Mouse (Mus musculus) adrenal gland, adult 2 months (tissue): ENCODE measurements around the gene Abraxas1. TPM values are rescaled to one million over a fixed set of nuclear protein-coding genes. Genes with fewer than 3 reads are reported as not detected.
A peak's percentile ranks its signal among the peaks of the same experiment; 100 is the strongest.

Experiments used
- DNase-seq: peaks from one replicate; pipeline ENCODE4 v3.0.0; 2021
- polyA plus RNA-seq: library from polyadenylated mRNA; depleted of rRNA; stranded (reverse); fragments of >200 nt; gene quantifications from 2 replicates; pipeline ENCODE4 v1.2.3, GENCODE M21; 2012; rRNA removed
- total RNA-seq, 2 experiments: library from RNA; stranded (reverse); gene quantifications; 2 replicates each; pipeline ENCODE4 v1.2.3; 2021

The Abraxas1 gene
- total and polyA plus RNA-seq, 3 experiments: 2.4 to 14.0 (median 11.6) TPM

DNA sequence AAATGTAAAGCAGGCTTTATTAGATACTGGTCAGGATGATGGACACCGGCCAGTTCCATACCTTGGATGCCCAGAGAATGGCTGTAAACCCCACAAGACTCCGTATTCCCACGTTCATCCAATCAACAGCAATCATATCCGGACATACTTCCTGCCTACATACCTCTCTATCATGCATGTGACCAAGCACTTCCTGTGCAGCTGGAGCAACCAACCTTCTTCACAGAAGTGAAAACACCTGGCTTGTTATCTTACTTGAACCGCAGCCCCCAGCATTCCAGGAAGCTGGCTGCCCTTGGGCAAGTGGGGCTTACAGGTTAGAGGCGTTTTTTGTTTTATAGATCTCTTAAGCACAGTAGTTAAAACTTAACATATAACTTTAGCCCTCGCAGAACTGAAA is 2.1 kb upstream of the Abraxas1 start:
- DNase-seq: no peak

DNA sequence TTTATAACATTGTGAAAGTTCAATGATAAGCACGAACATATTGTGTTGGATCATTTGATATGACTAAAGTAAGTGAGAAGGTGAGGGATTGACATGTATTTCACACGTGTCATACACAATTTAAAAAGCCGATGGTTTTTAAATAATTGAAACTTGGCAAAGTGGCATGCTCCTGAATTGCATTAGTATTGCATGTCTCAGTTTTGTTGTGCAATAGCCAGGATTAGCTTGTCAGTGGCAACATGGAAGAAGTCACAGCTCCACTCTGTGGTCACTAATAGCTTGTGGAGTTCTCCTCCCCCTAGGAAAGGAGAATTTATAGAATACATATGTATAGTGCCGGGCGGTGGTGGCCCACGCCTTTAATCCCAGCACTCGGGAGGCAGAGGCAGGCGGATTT is 610 bp upstream of the Abraxas1 start:
- peak; percentile 22 for DNase-seq

DNA sequence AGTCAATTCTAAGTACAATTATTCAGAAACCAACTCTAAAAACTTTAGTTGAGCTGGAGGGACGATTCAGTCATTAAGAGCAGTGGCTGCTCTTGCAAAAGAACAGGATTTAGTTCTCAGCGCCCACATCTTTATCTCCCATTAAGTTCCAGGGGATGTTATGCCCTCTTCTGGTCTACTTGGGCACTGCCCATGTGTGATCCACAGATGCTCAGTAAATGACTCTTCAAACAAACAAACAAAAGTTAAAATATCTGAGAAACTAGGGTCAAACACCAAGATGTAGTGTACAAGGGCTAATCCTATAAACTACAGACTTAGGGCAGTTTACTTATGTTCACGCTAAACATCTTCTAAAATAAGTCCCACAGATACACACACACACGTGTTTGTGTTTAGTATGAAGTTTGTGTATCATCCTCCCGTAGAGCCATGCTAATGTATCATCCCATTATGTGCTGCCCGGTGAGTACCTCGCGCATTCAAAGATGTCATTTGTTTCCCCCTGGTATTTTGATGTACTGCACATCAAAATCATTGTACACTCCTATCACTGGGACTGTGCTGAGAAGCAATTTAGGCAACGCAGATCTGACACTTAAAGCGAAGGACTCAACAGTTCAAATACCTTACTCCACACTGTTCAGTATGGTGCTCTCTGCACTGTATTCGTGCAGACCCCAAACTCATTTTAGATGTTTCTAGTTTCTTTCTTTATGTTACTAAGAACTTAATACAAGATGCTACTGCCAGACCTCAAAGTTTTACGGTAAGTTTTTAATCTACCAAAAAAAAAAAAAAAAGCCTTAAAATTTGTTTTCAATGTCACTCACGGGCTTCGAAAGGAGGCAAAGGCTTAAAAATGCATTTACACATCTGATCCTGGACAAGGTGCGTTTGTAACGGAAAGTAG is 941 bp downstream of the Abraxas1 start:
- no peak for DNase-seq

DNA sequence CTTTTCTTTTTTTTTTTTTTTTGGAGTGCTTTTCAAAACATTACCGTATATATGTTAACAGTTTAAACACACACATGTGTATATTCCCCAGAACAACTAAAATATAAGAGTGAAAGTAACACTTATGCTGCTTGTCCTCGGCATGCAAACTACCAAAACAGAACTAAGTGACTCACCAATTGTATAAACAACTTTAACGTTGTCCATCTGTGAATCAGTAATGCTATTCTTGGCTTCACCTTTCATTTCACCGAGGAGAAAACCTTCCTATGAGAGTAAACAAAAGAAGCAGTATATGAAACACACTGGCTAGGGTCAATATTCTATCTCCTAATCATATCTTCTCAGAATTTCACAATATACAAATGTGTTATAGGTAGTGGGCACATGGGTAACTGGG is 2.4 kb downstream of the Abraxas1 start:
- DNase-seq: no peak

DNA sequence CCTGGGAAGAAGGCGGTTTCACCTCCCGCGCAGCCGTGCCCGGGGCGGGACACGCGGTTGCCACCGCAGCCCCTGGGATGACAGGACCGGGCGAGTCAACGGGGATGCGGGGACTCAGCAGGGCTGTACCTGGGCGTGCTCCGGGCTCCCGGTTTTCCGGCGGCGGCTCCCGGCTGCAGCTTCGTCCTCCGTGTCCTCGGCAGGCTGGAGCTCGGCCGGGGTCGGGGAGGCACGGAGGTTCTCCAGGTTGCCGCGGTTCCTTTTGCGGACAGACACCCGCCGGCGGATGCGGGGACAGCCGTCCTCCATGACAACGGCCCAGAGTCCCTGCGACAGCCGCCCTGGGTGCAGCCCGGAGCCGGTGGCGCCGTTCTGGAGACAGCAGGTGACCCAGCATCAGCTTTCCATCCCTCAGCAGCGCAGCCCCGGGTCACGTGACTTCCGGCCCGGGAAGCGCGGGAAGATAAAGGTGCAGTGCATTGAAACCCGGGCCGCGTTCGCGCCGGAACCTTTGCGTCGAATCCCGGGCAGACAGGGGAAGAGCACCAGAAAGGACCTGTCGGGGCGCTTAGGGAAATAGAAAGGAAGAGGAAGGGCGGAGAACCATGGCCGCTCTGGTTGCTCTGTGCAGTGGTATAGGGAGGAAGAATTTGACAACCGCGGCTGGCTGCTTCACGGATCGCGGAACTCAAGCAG is 22.5 kb downstream of the Abraxas1 start, which contains the start of the genes Helq and Mrps18c:
TSS of gene Helq (minus strand) at position 434 of the 696 bp plus-strand sequence.
TSS of gene Mrps18c (plus strand) at position 463 of the 696 bp plus-strand sequence.
- peak; percentile 94 for DNase-seq

DNA sequence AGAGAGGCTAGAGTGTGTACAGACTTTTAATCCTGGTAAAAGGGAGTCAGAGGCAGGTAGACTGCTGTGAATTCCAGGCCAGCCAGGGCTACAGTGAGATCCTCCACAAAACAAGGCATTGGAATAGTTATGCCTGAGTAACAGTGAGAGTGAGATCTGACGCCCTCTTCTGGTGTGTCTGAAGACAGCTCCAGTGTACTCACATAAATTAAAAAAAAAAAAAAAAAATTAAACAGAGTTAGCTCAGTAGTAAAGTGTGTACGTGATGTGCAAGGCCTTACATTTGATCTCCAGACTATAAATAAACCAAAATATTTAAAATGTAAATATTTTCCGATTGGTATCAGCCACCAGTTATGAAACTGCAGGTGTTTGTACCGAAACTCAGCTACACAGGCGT is 26.7 kb downstream of the Abraxas1 start:
- no peak for DNase-seq

DNA sequence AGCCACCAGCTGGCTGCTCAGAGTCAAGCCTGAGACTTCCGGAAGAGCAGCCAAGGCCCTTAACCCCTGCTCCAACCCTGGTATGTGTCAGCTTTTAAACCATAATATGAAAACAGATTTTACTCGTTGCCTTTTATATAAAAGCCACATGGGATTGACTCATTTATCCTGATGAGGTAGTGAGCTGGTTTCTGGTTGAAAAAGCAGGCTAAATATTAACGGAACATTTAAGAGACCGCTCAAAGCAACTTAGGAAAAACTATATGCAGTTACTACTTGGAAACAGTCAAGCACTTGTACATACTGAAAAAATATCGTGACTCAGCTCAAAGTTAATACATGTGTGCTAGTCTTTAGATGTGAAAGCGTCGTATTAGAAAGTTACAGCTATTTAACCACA is 28.5 kb downstream of the Abraxas1 start:
- no peak for DNase-seq

DNA sequence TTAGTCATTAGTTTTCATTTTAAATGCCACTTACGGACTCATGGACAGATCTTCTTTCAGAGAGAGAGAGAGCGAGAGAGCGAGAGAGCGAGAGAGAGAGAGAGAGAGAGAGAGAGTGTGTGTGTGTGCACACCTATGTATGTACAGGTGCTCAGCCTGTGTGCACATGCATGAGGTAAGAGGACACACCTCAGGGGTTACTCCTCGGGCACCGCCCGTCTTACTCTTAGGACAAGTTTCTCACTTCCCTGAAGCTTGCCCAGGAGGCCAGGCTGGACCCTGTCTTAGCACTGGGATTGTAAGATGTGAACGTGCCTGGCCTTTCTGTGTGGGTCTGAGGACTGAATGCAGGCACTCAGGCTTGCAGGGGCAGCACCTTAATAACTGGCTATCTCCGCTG is 33.2 kb downstream of the Abraxas1 start:
- no peak for DNase-seq

DNA sequence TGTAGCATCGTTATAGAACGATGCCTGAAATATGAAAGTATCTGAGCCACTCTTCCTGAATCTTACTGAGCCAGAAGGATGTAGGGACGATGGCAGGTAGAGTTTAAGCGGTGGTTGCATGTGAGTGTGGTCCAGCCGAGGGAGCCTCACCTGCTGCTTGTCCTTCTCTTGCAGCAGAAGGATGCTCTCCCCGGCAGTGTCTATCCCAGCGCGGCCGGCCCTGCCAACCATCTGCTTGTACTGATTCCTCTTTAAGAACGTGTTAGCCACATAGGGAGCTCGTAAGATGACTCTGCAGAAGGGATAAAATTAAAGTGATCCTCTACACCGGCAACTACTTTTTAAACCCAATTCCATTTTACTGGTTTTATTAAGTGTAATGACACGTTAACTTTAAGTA is 41.8 kb downstream of the Abraxas1 start:
- no peak for DNase-seq

DNA sequence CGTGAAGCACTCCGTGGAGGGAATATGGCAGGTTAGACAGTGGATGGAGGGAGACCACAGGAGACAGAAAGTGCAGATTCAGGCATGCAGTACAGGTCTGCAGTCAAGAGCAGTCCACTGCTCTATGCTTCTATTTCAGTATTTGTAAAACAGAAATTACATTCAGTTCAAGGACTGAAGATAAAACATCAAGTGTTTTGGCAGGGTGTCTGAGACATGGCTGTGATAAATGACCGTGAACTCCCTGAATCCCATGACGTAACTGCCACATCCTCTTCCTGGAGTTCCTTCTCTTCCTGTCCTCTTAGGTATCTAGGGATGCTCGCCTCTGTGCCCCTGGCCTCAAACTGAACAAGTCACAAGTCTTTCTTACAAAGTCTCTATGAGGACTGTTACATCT is 43.9 kb downstream of the Abraxas1 start:
- DNase-seq: peak; percentile 18

DNA sequence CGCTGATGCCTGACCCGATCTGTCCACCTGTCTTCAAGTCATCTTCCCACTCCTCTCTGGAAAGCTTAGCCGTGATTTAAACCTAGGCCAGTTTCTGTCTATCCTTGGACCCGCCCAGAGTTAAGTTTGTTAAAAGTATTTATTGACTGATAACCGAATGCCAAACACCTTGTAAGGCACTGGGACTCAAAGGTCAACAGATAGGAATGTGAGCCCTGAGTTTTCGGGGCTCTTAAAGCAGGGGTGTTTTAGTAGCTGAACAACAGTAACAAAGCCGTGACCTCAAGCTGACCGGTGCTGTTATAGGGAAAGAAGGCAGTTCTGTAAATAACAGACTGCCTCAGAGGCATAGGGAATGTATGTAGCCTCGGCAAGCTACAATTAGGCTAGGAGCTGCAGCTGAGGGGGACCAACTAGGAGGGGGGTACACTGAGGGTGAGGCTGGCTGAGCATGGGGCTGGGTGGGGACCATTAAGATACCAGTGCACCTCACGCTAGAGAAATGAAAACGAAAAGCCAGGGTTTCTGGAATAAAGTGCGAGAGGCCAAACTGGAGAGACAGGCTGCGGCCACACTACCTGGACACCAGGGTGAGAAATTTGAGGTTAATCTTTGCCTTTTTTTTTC is 44.9 kb downstream of the Abraxas1 start:
- DNase-seq: no peak

DNA sequence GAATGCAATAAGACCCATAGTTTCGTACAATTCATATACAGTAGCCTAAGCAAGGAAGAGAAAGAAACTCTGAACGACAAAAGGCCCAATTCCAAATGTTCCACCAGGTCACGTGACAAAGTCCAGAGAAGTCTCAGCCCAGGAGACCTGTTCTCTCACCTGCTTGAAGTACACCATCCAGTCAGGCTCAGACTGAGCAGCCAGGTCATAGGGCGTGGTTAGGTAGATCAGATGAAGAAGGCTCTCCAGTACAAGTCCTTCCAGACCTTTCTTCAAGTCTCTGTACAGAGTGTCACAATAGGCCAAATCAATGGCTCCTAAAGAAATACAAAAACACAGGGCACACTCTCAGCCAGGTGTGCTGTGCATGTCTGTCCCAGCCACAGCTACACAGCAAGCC is 49.2 kb downstream of the Abraxas1 start:
- DNase-seq: no peak

DNA sequence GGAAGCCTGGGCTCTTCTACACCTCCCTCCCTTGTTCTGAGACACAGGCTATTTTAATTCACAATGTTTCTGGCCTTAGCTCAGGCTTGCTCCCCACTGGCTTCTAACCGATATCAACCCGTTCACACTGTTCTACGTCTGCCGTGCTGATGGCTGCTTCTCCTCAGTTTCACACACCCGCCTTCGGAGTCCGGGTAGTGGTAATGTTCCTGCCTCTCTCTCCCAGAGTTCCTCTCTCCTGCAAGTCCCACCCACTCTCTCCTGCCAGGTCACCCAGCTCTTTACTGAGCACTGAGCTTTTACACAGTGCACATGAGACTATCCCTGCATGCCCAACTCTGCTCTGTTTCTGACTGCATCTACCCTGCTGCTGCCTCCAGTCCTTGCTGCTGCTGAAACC is 54.7 kb downstream of the Abraxas1 start:
- DNase-seq: no peak

DNA sequence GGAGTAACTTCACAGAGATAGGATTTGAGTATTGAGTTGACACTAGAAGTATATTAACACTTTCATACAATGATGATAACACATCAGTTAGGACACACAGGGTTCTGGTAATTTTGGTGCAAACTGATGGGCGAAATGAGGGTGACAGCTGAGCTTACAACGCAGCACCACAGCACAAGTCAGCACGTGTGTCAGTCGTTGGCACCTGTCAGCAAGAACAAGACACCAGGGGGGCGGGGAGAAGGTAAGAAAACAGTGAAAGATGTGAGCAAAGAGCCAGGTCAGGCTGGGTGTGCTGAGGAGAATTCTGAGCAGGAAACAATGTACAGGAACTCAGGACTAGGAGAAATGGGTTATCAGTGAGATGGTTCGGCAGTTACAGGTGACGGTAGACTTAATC is 59.0 kb downstream of the Abraxas1 start:
- no peak for DNase-seq

DNA sequence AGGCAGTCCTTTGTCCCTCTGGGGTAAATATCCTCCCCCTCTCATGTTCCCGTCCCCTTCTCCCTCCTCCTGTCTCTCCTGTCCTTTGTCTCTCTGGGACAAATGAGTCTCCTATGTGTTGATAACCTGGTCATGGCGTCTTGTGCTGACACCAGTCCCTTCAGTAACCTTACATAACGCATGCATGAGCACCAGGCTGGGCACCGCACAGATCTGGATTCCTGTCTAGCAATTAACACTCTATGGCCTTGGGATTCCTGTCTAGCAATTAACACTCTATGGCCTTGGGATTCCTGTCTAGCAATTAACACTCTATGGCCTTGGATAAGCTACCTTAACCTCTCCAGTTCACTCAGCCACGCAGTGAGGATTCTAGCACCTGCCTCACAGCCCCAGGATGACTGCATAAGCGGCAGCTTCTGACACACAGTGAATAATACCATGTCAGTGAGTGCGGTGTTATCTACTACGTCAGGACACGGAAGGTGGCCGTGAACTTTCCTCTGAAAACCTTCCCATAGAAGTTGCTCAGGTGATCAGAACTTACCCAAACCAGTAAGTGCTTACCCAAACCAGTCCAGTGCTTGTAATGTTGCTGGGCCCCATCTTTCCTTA is 60.6 kb downstream of the Abraxas1 start:
- no peak for DNase-seq

DNA sequence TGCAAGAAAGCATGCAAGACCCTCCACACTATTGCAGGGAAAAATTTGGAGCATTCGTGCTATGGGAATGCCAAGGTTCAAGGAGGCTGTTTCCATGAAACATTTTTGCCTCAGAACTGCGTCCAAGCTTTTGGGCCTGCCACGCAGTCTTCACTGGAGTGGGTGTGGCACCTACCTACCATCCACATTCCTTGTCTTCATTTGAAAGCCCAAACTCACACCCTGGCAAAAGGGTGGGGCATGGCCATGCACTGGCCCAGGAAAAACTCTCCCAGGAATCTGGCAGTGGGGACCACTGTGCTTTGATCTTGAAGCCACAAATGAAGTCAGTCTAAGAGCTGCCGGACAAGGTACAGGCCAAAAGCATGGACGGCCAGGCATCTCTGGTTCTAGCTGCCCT is 62.6 kb downstream of the Abraxas1 start:
- DNase-seq: no peak

Other genes with a start within 250 kb of the Abraxas1 start
- 10 to 100 TPM in 1 of 2 experiments, 1 to 10 TPM in 1; 5.7 to 11.3 TPM for gene Plac8, start 248.7 kb downstream of the Abraxas1 start, total RNA-seq
- 5.0 and 5.1 TPM in 2 replicates for gene Plac8, start 248.7 kb downstream of the Abraxas1 start, polyA plus RNA-seq
- 10 to 100 TPM; 53.0 to 74.5 TPM for gene Coq2, start 145.8 kb downstream of the Abraxas1 start, total RNA-seq
- 142 and 265 TPM in 2 replicates for gene Coq2, start 145.8 kb downstream of the Abraxas1 start, polyA plus RNA-seq
- under 1 TPM; 0.72 to 0.97 TPM for gene Hpse, start 101.2 kb downstream of the Abraxas1 start, total RNA-seq
- 0.57 and 0.87 TPM in 2 replicates for gene Hpse, start 101.2 kb downstream of the Abraxas1 start, polyA plus RNA-seq
- 10 to 100 TPM in 1 of 2 experiments, 1 to 10 TPM in 1; 6.7 to 10.4 TPM for gene Helq, start 22.4 kb downstream of the Abraxas1 start, total RNA-seq
- gene Helq, start 22.4 kb downstream of the Abraxas1 start, polyA plus RNA-seq: 2.7 and 4.0 TPM in 2 replicates
- 10 to 100 TPM; 86.0 to 97.4 TPM for gene Mrps18c, start 22.3 kb downstream of the Abraxas1 start, total RNA-seq
- 5.2 and 5.4 TPM in 2 replicates for gene Mrps18c, start 22.3 kb downstream of the Abraxas1 start, polyA plus RNA-seq
- gene Gpat3, start 24.7 kb upstream of the Abraxas1 start, total RNA-seq: 10 to 100 TPM; 10.5 to 37.6 TPM
- gene Gpat3, start 24.7 kb upstream of the Abraxas1 start, polyA plus RNA-seq: 2.0 and 4.7 TPM in 2 replicates